Comparison of ENCODE assay signal across 20 mouse cellular contexts in genomic region chr13:113983633-113984032, GRCm38 (mm10).
DNase-seq lines count a peak whose midpoint lies in the region; TF ChIP-seq lines count a peak whose summit lies in the region.
"Had no signal": no experiment of that assay in that cellular context is flagged by ENCODE, and none has a peak within 500 bp of the region (broad histone marks: within the 10 kb centered on the region; RNA-seq: fewer than 3 reads in every experiment).

No protein-coding gene starts in this region.

- H3K27me3 ChIP-seq in embryonic facial prominence, embryonic 10.5 days (replicated peaks; ENCODE audit: low read depth, poor library complexity, severe bottlenecking) = 0 out of 2 replicates have a peak, but pooled peaks cover 7% of the 10 kb centered on the region
- H3K27me3 ChIP-seq: forebrain, embryonic 15.5 days; limb, embryonic 15.5 days; Patski had no signal

- no peak for TF ChIP-seq POLR2A in olfactory bulb, adult 2 months (IDR thresholded peaks at IDR 0.05; ENCODE audit: insufficient read depth, low read depth, low read length)

- no peak overlapping the region for H3K4me3 ChIP-seq in embryonic facial prominence, embryonic 10.5 days
- no peak overlapping the region for H3K4me3 ChIP-seq in olfactory bulb, adult 2 months (ENCODE audit: insufficient read depth, low read depth, low read length)
- H3K4me3 ChIP-seq: erythroblast, embryonic 14.5 days; forebrain, embryonic 15.5 days; limb, embryonic 15.5 days had no signal

- H3K27ac ChIP-seq in embryonic facial prominence, embryonic 10.5 days (replicated peaks) = no peak overlapping the region
- H3K27ac ChIP-seq in olfactory bulb, adult 2 months (ENCODE audit: insufficient read depth, low read depth, low read length) = peak overlapping the region; percentile 17; the same call in 1 of the 2 replicates
- H3K27ac ChIP-seq: forebrain, embryonic 15.5 days; kidney, postnatal 0 days; limb, embryonic 15.5 days had no signal

- WGBS in embryonic facial prominence, embryonic 10.5 days = 27% methylated on average over 6 of the region's 6 CpGs
- WGBS in olfactory bulb, adult 2 months = 55% methylated on average over 6 of the region's 6 CpGs

- H3K4me1 ChIP-seq in embryonic facial prominence, embryonic 10.5 days = peaks cover 32% of the 10 kb centered on the region
- H3K4me1 ChIP-seq in olfactory bulb, adult 2 months (ENCODE audit: control insufficient read depth, insufficient read depth, low read length) = peaks cover 3% of the 10 kb centered on the region; the same call in 1 of the 2 replicates

- peak; percentile 28 for DNase-seq in embryo, embryonic 10 days (ENCODE audit: low spot score)
- DNase-seq in embryo, embryonic 9.5 days (ENCODE audit: extremely low spot score) = no peak
- peak; percentile 54 for DNase-seq in retina, postnatal 1 day
- DNase-seq in retina, embryonic 14.5 days (ENCODE audit: low spot score) = no peak
- peak; percentile 19 for DNase-seq in embryonic facial prominence, embryonic 10.5 days (ENCODE audit: low spot score)
- no peak for DNase-seq in layer of hippocampus, adult 9-11 months
- no peak for DNase-seq in adrenal gland, adult 8-10 months
- DNase-seq: adrenal gland, postnatal 10 days; cerebellum, adult 11-12 months; cerebellum, postnatal 14 days; heart, adult 18-20 months; layer of hippocampus, postnatal 36 days; liver, postnatal 0 days; right cerebral cortex, adult 18-20 months had no signal

- H3K9me3 ChIP-seq in embryonic facial prominence, embryonic 10.5 days = no peaks in the 10 kb centered on the region
- H3K9me3 ChIP-seq: forebrain, embryonic 15.5 days; limb, embryonic 15.5 days had no signal

- H3K36me3 ChIP-seq in embryonic facial prominence, embryonic 10.5 days (replicated peaks) = no peaks in the 10 kb centered on the region
- H3K36me3 ChIP-seq: forebrain, embryonic 15.5 days; limb, embryonic 15.5 days had no signal

- TF ChIP-seq CTCF in olfactory bulb, adult 2 months (IDR thresholded peaks at IDR 0.05; ENCODE audit: insufficient read depth, low read depth, low read length) = no peak

Comparison
In these comparisons a context has a peak if more than half of its experiments do, and no peak if none do; other contexts are left out.
1. DNase-seq: peak in embryo, embryonic 10 days (single experiment), retina, postnatal 1 day (single experiment) and embryonic facial prominence, embryonic 10.5 days (single experiment); none in embryo, embryonic 9.5 days (single experiment), retina, embryonic 14.5 days (single experiment), layer of hippocampus, adult 9-11 months (single experiment) and adrenal gland, adult 8-10 months (single experiment).